Mouse (Mus musculus): ENCODE results near the gene Gm43552.

Gm43552 gene

DNA sequence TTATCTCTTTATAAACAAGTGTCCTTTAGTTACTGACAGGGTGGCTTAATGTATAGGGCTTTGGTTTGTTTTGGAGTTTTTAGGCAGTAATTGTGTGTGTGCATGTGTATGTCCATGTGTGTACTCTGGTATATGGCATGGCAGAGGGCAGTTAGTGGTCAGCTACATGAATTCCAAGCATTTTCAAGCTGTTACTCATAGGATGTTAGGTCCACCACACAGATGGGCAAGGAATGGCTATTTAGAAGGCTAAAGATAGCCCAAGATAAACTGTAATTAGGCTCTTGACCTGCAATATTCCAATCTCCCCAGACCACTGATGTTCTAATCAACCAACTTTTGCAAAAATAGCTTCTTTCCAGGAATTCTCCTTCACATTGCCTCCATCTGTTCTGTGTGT lies 54.6 kb downstream of the Gm43552 start:
- no peak for DNase-seq (ENCODE audit: extremely low spot score)

DNA sequence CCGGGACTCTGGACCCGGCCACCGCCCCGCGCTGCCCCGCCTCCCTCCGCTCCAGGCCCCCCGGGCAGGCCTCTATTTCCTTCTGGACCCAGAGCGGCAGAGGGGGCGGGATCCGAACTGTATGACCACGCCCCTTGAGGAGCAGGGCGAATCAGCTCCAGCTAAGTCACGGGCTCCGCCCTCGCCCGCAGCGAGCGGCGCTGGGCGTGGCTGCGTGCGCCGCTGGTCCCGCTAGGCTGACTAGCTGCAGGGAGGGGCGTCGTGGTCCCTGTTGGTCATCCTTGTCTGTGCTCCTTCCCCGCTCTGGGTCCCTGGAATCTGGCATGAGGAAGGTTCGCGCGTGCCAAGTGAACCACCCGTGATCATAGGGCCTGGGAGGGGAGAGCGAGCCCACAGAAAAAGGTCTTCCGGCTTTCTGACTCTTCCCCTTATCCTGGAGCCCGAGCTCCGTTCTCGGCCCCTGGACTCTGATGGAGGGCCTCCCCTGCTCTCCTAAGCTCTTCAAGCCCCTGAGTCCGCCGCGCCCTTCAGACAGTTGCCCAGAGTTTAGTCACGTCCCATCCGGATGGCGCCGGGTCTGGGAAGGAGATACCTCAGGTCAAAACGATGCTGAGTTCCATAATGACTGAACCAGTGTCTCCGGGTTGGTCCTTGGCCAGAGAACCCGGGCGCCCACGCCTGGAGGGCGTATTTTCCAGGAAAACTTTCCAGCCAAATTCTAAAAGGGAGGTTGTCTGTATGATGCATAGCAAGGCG lies 56.6 kb downstream of the Gm43552 start, which contains the start of gene Ugdh:
Gene Ugdh (minus strand): TSS at position 144 of the 756 bp plus-strand sequence.
- peak; percentile 98 for DNase-seq (ENCODE audit: extremely low spot score)

DNA sequence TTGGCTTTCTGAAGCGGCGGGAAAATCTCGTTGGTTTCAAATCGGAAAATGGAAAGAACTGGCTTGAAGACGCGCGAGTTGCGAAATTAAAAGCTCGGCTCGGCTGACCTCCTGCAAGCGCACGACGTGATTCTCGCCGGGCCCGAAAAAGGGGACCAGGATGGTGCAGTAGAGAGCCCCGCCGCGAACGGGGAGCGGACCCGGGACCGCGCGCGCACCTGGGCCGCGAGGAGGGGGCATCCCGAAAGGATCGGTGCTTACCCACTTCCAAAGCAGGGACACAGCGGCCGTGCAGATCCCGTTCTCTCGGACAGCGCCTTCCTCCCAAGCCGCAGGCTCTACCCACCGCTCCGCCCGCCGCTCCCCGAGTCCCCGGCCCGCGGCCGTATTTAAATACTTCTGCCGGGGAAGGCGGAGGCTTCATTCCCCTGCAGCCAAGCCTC lies 57.2 kb downstream of the Gm43552 start:
- no peak for DNase-seq (ENCODE audit: extremely low spot score)

- no peak for DNase-seq (ENCODE audit: extremely low spot score)
Measured at GRCm38 (mm10) chr5:65434471-65435362, 57.9 kb downstream of the Gm43552 start.

- no peak for DNase-seq (ENCODE audit: extremely low spot score)
Measured at GRCm38 (mm10) chr5:65429441-65429840, 63.2 kb downstream of the Gm43552 start.

- no peak for DNase-seq (ENCODE audit: extremely low spot score)
Measured at GRCm38 (mm10) chr5:65428321-65428720, 64.3 kb downstream of the Gm43552 start.

DNA sequence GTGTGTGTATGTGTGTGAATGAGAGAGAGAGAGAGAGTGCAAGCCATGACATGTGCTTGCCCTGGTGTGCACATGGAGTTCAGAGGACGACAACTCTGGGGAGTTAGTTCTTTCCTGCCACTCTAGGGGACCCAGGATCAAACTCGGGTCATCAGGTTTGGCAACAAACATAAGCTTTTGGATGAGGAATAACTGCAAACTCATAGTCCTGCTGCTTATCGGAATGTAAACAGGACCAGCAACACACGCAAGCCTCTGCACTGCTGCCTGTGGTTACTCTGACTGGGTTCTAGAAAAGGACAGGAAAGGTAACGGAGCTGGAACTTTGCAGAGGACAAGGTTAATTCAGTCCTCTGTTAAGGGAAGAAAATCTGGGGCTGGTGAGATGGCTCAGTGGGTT lies 67.4 kb downstream of the Gm43552 start:
- no peak for DNase-seq (ENCODE audit: extremely low spot score)

DNA sequence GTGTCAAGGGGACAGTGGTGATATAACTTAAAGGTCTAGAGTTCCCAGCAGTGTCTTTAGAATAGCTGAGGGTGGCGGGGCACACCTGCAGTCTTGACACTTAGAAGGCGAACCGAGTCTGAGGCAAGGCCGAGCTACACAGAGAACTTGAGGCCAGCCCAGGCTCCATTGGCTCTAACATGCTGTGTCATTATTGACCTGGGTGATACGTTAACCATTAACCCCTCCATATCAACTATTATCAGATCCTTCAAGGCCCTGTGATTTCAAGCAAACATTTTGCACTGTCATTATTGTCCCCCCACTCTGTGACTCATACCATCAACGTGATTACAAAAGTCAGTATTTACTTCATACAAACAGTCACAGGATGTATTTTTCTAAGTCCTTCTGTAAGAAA lies 68.4 kb downstream of the Gm43552 start:
- DNase-seq (ENCODE audit: extremely low spot score): no peak

DNA sequence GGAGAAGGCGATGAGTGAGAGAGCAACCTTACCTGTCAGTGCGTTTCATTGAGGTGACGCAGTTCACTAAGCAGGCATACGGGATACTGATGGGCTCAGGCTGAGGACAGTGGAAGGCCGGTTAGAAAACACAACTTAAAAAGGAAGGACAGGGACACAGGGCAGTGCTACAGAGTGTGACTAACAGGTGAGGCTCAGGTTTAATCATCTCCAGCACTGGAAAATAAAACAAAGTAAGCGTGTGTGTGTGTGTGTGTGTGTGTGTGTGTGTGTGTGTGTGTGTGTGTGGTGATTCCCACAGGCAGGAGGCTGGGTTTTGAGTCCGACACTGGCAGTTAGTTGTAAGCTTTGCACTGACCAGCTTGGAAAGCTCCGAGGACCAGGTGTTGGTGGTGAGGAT lies 69.8 kb downstream of the Gm43552 start:
- DNase-seq (ENCODE audit: extremely low spot score): no peak

DNA sequence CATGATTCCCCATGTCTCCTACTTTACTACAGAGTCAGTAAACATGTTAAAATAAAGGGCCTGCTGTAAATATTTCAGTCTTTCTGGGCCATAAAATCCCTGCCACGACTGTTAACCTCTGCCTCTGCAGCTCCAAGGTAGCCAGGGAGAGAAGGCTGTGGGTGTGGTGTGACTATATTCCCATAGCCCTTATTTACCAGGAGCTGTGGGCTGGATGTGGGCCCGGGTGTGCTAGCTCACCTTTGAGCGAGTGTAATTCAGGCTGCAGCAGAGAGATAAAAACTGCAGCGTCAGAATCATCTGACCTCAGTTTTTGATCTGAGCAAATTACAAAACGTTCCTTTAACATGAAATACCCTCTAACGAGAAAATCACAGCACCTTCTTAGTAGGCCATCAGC lies 71.8 kb downstream of the Gm43552 start:
- no peak for DNase-seq (ENCODE audit: extremely low spot score)

DNA sequence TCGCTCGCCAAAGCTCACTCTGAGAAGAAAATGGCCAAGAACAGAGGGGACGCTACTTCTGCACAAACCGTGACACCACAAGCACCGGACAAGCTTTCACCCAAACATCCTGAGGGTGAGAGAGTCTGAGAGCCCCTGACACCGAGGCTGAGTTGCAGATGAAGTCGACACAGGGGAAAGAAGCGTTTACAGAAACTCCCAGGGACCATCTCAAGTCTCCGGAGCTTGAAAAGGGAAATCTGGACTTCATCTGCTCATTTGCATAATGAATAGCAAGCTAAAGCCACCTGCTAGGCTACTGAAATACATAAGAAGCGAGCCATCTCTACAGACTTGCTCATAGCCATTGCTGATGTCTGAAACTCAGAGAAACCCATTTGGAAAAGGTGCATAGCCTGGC lies 73.5 kb downstream of the Gm43552 start:
- DNase-seq (ENCODE audit: extremely low spot score): no peak

- DNase-seq (ENCODE audit: extremely low spot score): peak; percentile 79
Measured at GRCm38 (mm10) chr5:65415653-65416458, 76.8 kb downstream of the Gm43552 start.

DNA sequence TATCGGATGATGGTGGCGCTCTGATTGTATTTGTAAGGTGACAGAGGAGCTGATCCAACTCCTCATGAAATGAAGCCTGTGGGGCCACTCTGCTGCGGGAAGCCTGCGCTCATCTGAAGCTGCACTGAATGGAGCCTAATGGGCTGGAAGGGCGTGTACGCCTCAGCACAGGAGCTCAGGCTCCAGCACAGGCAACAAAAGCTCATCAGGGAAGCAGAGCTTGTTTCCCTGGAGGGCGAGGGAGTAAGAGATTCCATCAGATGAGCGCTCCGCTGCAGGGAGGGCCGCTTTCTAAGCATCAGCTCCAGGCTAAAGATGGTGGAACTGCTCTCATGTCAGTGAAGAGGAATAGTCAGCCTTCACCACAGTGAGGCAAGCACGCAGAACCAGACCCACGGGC lies 84.6 kb downstream of the Gm43552 start:
- DNase-seq (ENCODE audit: extremely low spot score): no peak

GRCm38 (mm10) chr5:65401251-65401994 lies 91.2 kb downstream of the Gm43552 start:
- DNase-seq (ENCODE audit: extremely low spot score): peak; percentile 77

DNA sequence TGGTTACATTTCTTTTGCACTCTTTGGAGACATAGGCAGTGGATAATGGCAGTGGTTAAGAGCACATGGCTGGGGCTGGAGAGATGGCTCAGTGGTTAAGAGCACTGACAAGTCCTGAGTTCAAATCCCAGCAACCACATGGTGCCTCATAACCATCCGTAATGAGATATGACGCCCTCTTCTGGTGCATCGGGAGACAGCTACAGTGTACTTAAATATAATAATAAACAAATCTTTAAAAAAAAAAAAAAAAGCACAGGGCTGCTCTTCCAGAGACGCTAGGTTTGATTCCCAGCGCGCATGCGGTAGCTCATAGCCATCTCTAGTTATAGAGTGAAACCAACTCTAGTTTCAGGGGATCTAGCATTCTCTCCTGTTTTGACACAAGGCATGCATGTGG lies 98.2 kb downstream of the Gm43552 start:
- DNase-seq (ENCODE audit: extremely low spot score): no peak

DNA sequence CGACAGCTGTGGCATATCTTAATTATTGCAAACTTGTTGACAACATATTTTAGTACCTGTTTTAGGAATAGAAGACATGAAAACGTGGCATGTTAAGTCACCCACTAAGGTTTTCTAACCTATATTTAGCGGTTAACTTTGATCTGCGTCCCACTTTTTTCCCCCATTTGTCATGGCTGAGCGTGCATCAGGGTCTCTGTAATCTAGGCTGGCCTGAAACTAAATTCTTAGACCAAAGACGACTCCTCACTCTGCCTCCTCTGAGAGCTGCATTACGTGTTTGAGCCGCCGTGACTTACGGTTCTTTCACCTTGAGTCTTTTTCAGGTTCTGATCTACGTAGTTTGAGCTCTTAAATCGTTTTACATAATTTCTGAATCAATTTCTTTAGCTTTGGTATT lies 100.9 kb downstream of the Gm43552 start:
- no peak for DNase-seq (ENCODE audit: extremely low spot score)

DNA sequence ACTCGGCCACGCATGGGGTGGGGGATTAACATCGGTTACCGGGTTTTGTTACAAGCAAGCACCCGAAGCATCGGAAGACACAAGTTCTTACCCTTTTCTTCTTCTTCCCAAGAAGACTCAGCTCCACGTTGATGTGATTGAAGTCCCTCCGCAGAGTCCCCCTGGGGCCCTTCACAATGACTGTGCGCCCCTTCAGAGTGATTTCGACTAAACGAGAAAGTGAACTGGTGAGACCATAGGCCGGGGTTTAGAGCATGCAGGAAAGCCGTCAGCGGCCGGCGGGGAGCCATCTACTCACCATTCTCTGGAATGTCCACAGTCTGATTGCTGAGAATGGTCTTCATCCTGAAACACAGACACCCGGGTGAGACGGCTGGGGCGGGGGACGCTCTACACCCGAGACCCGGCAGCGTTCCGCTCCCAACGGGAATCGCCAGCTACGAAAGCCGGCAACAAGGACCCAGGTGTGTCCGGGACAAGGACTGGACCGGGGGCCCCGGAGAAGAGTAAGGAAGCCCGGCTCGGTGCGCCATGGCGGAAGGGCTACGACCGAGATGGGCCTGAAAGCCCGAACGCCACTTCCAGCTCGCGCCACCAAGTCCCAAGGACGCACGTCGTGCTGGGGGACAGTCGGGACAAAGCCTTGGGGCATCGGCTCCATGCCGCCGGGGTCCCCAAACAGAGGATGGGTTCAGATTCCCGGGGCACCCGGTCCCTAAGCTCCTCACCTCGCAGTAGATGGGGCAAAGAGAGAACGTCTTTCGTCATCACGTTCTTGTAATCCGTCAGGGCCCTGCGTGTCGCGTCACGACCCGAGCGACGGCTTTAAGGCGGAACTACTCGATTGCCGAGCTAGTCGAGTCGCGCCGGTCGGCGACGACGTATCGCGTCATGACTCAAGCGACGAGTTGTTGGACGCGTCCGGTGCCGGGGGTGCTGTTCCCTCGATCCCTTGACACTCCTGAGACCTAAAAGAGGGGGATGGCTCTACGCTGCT lies 101.7 kb downstream of the Gm43552 start, which contains the start of the genes Rpl9 and Lias:
Gene Rpl9 (minus strand): TSS at position 797 of the 997 bp plus-strand sequence.
Gene Lias (plus strand): TSS at position 850 of the 997 bp plus-strand sequence.
- DNase-seq (ENCODE audit: extremely low spot score): peak; percentile 98

DNA sequence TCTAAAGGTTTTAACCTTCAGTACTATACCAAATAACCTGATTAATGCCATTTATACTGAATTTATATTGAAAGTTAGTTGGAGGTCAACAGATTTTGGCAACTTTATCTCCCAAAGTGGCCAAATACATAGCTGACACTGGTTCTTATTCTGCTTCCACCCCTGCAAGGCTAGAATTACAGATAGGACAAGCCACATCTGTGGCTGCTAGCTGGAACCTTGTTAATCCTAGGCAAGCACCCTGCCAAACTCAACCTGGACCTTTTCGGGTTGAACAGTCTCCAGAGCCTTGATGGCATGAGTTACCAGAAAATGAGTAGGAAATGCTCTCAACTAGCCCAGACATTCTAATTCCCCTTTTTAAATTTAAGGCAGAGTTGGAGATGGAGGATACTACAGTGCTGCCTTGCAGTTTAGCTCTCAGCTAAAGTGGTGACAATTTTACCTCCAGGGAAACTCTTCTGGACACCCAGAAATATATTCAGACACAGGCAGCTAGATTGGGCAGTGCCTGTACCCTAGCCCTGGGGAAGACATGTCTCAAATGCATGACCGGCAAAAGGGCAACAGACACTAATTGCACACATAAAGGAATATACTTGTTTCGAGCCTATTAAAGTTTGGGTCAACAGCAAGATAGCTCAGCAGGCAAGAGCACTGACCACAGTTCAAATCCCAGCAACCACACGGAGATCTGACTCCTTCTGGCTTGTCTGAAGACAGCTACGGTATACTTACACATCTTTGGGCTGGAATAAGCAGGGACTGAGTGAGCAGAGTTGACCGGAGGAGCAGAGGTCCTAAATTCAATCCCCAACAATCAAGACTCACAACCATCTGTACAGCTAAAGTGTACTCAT lies 105.4 kb downstream of the Gm43552 start:
- DNase-seq (ENCODE audit: extremely low spot score): peak; percentile 26

DNA sequence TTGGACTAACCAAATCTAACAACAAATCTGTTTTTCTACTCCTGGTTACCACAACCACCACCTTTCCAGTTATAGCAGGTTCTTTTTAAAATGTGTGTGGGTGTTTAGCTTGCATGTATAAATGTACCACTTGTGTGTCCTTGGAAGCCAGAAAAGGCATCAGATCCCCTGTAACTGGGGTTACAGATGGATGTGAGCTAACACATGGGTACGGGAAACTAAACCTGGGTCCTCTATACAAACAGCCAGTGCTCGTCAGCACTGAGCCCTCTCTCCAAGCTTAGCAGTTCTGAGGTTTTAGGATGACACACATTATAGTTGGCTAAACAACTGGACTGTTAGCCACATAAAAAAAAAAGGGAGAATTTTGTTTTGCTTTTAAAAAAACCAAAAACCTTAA lies 106.9 kb downstream of the Gm43552 start:
- no peak for DNase-seq (ENCODE audit: extremely low spot score)

Data from embryo, embryonic 9.5 days (tissue).